Mouse (Mus musculus) left cerebral cortex, postnatal 4 days (tissue): Measurements from ENCODE around the gene Zfp507. TPM values are rescaled to one million over a fixed set of nuclear protein-coding genes. Genes with fewer than 3 reads are reported as not detected.

Source experiments
- DNase-seq: peaks from one replicate; pipeline ENCODE4 v3.0.0-alpha.2; 2022
- intact Hi-C: fragments of 180-260 bp; cut with DNase I; formaldehyde crosslinking; loops from one replicate; pipeline ENCODE4 v1.15.1; 2025
- total RNA-seq, 2 experiments: library from RNA; stranded (reverse); gene quantifications; 2 replicates each; pipeline ENCODE4 v1.2.3; 2021

Gene Zfp507
- total RNA-seq, result 10 to 100 TPM; 34.3 to 36.5 TPM

DNA sequence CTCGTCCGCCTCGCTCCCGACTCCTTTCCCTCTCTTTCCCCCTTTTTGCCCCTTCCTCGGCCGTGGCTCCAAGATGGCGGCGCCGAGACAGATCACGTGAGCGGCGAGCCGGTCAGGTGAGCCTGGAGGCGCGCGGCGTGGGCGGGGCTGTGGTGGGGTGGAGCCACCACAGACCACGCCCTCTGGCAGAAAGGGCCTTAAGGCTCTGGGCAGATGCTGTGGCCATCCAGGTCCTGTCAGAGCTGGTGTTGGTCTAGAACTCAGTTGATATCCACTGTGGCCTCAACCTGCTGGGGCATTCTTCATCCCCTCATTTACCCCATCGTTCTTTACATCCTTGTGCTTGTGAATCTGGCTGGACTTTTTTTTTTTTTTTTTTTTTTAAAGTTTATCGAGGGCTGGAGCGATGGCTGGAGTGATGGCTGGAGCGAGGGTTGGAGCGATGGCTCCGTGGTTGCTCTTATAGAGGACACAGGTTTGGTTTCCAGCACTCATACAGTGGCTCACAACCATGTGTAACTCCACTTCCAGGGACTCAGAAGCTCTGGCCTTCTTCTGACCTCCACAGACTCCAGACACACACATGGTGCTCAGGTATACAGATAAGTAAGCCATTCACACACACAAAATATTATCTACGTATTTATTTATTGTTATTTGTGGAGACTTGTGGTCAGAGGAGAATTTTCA lies at the start of gene Zfp507:
TSS of gene Zfp507 (minus strand) at position 98 of the 690 bp plus-strand sequence.
- DNase-seq, result peak; percentile 94
- intact Hi-C loops, result no loop called here

DNA sequence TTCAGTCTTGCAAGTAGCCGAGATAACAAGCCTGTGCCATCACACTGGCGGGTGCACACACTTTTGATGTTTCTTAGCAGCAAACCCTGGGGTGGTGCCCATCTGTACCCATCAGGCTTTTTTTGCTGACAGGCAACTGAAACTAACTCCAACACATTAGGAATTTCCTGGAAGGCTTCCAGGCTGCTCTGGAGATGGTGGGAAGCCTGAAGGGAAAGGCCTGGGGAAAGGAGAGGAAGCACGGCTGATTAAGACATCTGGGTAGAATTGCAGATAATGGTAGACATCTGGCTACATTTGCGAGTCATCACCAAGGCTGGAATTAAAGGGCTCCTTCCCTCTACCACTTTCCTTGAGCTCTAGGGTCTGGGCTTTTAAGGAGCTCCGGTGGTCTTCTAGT lies 47.6 kb upstream of the Zfp507 start:
- no peak for DNase-seq
- intact Hi-C loops, result no loop called here

DNA sequence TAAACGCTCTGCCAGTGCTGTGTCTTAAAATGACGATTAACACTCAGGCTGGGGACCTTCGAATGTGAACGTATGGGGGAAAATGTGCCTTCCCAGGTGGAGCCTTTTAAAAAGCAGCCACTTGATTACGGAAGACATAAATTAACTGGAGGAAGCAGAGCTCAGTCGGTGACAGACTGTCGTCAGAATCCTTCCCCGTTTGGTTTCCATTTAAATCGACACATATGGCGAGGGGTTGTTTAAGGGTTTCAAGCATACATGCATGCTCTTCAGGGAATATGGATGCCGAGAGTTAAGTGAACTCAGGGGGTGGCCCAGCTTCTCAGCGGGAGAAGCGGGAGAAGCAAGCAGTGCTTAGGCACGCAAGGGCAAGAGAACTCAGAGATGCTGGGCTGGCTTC lies 45.7 kb upstream of the Zfp507 start:
- intact Hi-C loops, result no loop called here
- DNase-seq, result no peak

- intact Hi-C loops, result no loop called here
Measured at GRCm38 (mm10) chr7:35840504-35840903, 37.7 kb upstream of the Zfp507 start.

DNA sequence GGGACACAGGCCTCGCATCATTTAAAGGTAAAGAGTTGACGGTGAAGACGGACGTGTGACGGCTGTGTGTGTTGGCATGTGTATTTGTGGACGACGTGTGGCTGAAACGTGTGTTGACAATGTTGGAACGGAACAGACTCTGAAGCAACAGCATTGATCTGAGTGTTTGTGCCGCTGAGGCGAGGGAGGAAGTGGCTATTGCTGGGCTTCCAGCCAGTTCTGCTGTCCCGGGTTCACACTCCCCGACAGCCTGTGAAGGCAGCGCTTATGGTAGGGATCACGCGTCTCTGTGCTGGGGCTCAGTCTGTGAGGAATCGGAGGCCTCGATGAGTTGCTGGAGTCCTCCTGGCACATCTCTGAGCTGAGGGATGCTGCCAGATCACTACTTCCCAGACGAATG lies 34.0 kb upstream of the Zfp507 start:
- intact Hi-C loops, result no loop called here
- peak; percentile 24 for DNase-seq

More at GRCm38 (mm10) chr7:35840504-35840903, 37.7 kb upstream of the Zfp507 start:
- DNase-seq, result no peak

GRCm38 (mm10) chr7:35836415-35836814 lies 33.6 kb upstream of the Zfp507 start:
- DNase-seq, result no peak
- intact Hi-C loops, result no loop called here

DNA sequence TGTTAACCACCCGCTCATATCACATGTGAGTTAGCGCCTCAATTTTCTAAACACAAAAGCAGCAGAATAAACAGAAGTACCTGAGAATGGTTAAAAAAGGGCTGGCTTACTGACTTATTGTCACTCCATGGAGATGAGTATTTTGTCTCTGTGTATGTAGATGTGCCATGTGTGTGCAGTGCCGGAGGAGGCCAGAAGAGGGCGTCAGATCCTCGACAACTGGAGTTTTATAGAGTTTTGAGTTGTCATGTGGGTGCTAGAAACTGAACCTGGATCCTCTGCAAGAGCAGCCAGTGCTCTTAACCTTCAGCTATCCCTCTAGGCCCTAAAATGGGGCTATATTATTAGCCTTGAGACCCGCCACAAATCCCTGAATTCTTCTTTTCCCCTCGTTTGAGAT lies 27.3 kb upstream of the Zfp507 start:
- no peak for DNase-seq
- intact Hi-C loops, result no loop called here

DNA sequence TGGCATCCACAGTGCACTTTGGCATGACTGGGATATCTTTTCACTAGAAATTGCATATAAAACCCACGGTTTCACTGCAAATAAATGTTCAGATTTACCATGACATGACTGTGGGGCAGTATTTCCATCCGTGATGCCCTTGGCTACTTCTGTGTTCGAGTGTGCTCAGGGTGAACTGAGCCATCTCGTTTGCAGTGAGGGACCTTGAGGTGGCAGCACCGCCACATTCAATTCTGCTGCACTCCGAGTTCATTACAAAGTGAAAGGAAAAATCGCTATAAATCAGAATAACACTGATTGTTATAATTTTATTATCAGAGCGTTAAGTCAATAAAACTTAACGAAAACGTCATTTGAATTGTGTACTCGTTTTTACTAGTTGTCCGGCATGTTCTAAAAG lies 21.1 kb upstream of the Zfp507 start:
- intact Hi-C loops, result loop anchor here (10.0 kb wide), 1 partner anchor 1531 kb away; no protein-coding TSS in a partner anchor
- no peak for DNase-seq

- intact Hi-C loops, result loop anchor here (10.0 kb wide), 1 partner anchor 1532 kb away; no protein-coding TSS in a partner anchor
Measured at GRCm38 (mm10) chr7:35822320-35822719, 19.5 kb upstream of the Zfp507 start.

DNA sequence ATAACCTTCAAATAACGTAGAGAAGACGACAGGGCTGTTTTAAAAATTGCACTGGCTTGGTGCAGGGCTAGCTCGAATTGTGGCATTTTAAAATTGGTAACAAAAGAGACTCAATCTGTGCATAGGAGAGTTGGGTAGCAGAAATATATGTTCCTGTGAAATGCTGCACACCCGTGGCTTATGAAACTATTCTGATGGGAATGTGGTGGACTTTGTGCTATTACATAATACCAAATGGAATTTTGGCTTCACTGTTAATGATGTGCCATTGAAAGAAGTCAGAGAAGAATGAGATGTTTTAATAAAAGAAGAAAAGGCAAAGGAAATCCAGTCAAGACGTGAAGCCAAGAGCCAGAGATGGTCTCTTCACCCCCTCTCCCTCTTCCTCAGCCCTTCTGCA lies 18.6 kb upstream of the Zfp507 start:
- DNase-seq, result no peak
- intact Hi-C loops, result loop anchor here (10.0 kb wide), 1 partner anchor 1533 kb away; no protein-coding TSS in a partner anchor

More at GRCm38 (mm10) chr7:35822320-35822719, 19.5 kb upstream of the Zfp507 start:
- DNase-seq, result no peak

DNA sequence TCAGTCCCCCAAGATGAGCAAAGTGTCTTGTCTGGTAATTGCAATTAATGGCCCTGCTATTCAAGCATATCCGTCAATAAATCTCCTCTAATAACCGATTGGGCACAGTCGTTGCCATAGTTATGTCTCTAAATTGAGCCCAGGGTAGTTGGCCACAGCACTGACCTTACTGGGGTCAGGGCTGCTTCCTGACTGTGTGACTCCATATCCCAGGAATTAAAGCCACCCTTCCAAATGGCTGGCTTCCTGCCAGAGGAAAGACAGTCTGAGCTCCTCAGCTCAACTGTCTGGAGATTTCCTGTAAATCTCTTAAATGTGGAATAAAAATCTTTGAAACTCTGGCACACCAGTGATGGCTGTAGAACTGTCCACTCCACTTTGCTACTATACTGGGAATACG lies 16.7 kb upstream of the Zfp507 start:
- intact Hi-C loops, result no loop called here
- DNase-seq, result no peak

GRCm38 (mm10) chr7:35814759-35815551 lies 12.2 kb upstream of the Zfp507 start:
- intact Hi-C loops, result no loop called here

GRCm38 (mm10) chr7:35813306-35813705 lies 10.5 kb upstream of the Zfp507 start:
- no peak for DNase-seq
- intact Hi-C loops, result no loop called here

More at GRCm38 (mm10) chr7:35814759-35815551, 12.2 kb upstream of the Zfp507 start:
- peak; percentile 18 for DNase-seq

DNA sequence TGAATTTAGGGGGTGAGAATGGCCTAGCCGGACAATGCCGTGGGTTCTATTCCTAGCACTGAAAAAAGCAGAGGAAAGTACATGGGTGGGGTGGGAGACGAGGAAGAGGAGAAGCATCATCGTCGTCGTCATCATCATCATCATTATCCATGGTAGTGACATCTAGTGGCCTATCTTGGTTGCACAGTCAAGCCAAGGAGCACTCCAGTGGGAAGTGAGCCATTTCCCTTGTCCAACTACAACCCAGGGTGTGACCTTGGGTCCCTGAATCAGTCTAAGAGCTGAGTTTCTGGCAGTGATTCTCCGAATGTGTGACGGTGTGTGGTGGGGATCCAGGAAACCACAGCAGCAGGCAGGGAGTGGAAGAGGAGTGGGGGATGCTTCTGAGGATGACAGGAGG lies 7.9 kb upstream of the Zfp507 start:
- DNase-seq, result peak; percentile 7
- intact Hi-C loops, result no loop called here

DNA sequence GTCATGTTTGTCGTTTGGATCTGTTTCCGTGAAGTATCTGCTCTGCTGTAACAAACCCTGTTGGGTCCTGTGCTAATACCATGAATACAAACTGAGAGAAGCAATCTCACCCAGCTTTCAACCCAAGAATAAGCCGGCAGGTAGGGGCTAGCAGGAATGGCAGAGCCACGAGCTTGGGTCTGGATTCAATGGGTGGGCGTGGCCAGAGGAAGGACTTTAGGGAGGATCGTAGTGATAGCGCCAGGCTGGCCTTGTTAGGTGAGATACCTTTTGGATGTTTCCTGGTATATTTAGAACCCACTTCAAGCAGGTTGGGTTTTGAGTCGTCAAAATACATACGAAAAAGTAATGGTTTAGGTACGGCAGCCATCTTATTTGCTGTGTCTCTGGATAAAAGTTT lies 1.4 kb upstream of the Zfp507 start:
- no peak for DNase-seq
- intact Hi-C loops, result no loop called here

DNA sequence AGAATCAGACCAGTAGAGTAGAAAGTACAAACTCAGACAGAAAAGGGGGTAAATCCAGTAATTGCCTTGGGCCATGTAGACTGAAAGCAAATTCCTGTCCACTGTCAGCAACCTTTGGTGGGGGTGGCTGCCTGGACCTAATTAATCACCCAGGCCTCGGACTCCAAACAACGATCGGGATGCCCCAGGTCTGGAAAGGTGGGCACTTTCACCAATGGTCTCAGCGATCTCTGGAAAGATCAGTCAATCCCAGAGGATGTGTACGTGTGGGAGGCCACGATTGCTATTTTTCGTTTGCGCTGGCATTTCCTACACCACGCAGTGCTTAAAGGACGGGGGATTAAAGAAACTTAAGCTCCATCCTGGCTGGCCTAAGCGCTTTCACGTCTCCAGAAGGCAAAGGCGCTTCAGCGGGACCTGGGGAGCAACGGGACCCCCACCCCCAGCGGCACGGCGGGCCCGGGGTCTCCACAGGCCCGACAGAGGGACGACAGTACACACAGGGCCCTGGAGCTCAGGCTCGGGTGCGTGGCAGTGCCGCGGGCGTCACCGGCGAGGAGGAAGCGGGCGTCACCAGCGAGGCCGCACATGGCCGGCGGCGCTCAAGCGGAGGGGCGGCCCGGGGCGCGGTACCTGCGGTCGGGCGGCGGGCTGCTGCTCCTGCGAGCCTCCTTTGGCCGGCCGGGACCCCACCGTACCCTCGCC lies 450 bp downstream of the Zfp507 start:
- DNase-seq, result peak; percentile 5
- intact Hi-C loops, result no loop called here

- intact Hi-C loops, result no loop called here
- DNase-seq, result no peak
Measured at GRCm38 (mm10) chr7:35796123-35796522, 6.7 kb downstream of the Zfp507 start.

GRCm38 (mm10) chr7:35794145-35794664 lies 8.6 kb downstream of the Zfp507 start:
- intact Hi-C loops, result no loop called here
- DNase-seq, result no peak

DNA sequence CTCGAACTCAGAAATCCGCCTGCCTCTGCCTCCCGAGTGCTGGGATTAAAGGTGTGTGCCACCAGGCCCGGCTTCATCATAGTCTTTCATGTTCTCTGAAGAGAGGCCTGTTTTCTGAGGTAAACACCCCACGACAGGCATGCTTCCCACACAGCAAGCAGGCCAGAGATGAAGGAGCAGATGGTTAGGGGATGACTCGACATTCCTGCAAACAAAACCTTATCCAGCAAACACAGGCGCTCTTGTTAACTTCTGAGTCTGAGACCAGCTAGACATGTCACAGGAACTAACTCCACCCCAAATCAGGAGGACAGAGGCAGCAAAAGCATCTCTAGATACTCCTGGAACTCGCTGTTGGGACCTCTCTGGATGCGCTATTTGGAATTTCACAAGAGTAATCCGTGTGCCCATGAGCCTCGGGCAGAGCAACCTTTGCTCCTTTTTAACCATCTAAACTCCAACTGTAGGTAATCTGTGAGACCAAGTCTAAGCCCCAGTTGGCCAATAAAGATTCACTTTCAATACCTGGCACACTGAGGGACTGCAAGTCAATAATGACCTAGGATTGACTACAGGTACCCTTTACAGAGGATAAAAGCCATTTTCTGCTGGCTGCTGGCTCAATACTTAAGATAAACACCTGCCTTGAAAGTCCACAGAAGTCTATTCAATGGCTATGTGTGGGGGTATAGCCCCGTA lies 10.5 kb downstream of the Zfp507 start:
- intact Hi-C loops, result no loop called here
- no peak for DNase-seq

GRCm38 (mm10) chr7:35790926-35791325 lies 11.9 kb downstream of the Zfp507 start:
- intact Hi-C loops, result no loop called here
- DNase-seq, result no peak
